Mouse (Mus musculus) B cell, adult 62 days (primary cell): ENCODE data around the gene Shisa3. TPM values are rescaled to one million over a fixed set of nuclear protein-coding genes. Genes with fewer than 3 reads are reported as not detected.

Experiments
- total RNA-seq: library from RNA; stranded (reverse); gene quantifications from 4 replicates; pipeline ENCODE4 v1.2.4, GENCODE M21; 2023

Gene Shisa3
- total RNA-seq, result not detected in 4 replicates

DNA sequence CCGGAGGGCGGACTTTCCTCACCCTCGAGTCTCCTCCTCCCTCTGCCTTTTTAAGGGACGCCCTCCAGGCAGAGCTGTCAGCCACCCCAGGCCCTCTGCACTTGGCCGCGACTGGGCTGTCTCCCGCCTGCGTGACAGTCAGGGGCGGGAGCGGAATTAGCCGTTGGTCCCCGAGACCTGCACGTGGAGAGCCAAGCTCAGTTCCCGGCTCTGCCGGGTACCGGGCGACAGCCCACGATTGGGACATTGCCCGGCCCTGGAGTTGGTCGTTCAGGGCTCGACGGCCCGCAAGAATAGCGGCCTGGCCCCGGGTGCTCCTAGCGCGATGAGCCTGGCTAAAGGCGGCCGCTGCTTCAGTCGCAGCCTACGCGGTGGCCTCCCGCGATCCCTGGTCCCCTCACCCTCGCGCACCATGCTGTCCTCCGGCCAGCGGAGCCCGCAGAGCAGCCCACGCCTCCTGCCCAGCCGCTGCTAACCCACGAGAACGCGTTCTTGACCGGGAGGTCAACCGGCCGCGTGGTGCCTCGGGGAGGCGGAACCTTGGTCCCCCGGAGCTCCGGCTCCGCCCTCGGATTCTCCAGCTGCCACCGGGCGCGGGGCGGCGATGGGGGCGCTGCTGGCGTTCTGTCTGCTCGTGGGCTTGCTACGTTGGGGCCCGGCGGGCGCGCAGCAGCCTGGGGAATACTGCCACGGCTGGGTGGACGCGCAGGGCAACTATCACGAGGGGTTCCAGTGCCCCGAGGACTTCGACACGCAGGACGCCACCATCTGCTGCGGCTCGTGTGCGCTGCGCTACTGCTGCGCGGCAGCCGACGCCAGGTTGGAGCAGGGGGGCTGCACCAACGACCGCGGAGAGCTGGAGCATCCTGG, at the start of gene Shisa3:
Shisa3 (plus strand) TSS at position 79 of the 870 bp plus-strand sequence.

Other genes with a start within 250 kb of the Shisa3 start
- gene Bend4, start 179.6 kb upstream of the Shisa3 start, total RNA-seq, result 0.47 to 0.88 TPM (median 0.68 TPM) in 4 replicates
- gene Atp8a1, start 239.6 kb downstream of the Shisa3 start, total RNA-seq, result 117 to 133 TPM (median 125 TPM) in 4 replicates